Mouse (Mus musculus): ENCODE measurements around the gene Olfr704.

DNA sequence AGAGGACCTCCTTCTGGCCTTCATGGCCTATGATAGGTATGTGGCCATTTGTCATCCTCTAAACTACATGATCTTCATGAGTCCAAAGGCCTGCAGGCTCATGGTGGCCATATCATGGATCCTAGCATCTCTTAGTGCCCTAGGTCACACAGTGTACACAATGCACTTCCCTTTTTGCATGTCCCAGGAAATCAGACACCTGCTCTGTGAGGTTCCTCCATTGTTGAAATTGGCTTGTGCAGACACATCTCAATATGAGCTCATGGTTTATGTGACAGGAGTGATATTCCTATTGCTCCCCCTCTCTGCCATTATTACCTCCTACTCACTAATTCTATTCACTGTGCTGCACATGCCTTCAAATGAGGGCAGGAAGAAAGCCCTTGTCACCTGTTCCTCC lies 44.6 kb upstream of the Olfr704 start:
- TF ChIP-seq CTCF (IDR thresholded peaks at IDR 0.05; ENCODE audit: low read depth) (no peak), EP300 (IDR thresholded peaks at IDR 0.05; ENCODE audit: low read depth) (no peak)
